Mouse (Mus musculus) adrenal gland, postnatal 10 days (tissue): Measurements from ENCODE around the gene Zcchc4. TPM values are rescaled to one million over a fixed set of nuclear protein-coding genes. Genes with fewer than 3 reads are reported as not detected.
A peak's percentile ranks its signal among the peaks of the same experiment; 100 is the strongest.

ENCODE experiments used
- DNase-seq: peaks from one replicate; pipeline ENCODE4 v3.0.0; 2021; ENCODE audit warnings: mixed read lengths
- total RNA-seq, 2 experiments: library from RNA; stranded (reverse); gene quantifications; 2 replicates each; pipeline ENCODE4 v1.2.3; 2021

Gene Zcchc4
- total RNA-seq, 2 experiments from 2014 or later = 8.8 to 13.4 TPM

GRCm38 (mm10) chr5:52794109-52794508, 18.9 kb downstream of the Zcchc4 start:
- no peak for DNase-seq

DNA sequence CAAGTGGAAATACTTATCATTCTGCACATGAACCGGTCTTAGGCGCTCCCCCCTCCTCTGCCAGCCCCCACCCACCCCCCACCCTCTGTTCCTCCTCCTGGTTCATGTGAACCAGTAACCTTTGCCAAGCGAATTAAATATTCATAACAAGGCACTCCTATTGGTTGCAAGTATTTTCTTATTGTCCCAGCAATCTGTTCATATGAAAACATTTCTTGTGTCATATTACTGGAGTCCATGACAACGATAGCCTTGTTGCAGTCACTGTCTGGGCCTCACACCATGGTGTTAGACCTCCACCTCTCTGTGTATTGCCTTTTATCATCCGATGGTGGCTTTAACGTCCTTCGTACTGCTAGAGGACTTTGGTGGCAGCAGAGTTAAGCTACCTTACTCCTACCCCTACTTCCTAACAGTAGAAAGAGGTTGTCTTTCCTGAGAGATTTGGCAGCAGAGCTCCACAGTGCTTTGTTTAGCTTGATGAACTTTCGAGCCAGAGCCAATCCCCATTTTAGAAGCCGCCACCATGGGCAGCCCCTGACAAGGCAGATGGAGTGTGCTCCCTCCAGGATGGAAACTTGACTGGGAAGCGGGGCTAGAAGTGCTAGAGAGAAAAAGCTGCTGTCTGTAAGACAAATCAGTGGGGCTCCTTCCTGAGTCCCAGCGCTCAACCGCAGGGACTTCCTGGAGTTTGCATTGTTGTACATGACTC, 24.2 kb downstream of the Zcchc4 start:
- no peak for DNase-seq

DNA sequence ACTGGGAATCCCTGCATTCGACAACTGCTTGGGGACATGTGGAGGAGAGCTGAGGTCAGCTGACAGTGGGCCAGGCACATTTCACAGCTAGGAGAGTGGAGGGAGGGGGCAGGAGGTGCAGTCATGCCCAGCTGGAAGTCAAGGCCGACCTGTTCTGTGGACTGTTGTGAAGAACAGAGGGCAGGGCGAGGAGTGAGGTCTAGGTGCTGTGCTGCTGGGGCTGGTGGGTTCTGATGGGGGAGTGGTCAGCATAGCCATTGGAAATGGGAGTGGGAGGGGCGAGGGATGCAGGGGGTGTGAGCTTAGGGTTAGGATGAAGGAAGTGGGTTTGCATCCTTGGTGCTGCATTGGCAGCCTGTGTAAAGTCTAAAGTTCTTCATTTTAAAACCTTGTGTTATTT, 30.6 kb downstream of the Zcchc4 start:
- no peak for DNase-seq

- no peak for DNase-seq
These were observed 31.1 kb downstream of the Zcchc4 start for GRCm38 (mm10) chr5:52806349-52806748.

- no peak for DNase-seq
These were observed 31.8 kb downstream of the Zcchc4 start for GRCm38 (mm10) chr5:52807030-52807429.

DNA sequence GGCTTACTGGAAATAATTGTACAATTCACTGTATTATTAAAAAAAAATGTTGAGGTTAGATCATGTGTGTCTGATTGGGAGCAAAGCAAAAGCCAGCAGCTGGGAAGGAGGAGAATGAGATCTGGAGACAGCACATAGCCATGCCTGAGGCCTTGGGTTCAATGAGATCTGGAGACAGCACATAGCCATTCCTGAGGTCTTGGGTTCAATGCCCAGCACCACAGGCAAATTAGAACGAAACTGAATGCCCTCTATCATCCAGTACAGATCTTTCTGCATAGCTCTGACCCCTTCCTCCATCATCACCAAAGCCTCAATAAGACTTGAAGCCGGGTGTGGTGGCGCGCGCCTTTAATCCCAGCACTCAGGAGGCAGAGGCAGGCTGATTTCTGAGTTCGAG, 35.2 kb downstream of the Zcchc4 start:
- DNase-seq = no peak

DNA sequence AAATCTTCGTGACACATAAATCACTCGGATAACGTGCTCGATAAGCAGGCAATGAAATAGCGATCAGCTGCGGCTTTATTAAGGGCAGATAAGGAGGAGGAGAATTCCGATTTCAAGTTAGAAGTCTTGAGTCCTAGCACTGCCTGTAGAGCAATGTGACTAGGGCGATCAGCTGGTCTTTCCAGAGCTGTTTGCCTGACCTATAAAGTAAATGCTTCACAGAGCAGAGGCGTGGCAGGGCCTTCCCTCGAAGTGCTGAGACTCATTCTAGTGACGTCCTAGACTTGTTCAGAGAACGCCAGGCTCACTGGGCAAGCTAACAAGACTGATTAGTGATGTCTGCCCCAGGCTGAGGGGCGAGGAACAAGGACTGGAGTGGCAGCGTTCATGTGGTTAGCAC, 35.8 kb downstream of the Zcchc4 start:
- no peak for DNase-seq

DNA sequence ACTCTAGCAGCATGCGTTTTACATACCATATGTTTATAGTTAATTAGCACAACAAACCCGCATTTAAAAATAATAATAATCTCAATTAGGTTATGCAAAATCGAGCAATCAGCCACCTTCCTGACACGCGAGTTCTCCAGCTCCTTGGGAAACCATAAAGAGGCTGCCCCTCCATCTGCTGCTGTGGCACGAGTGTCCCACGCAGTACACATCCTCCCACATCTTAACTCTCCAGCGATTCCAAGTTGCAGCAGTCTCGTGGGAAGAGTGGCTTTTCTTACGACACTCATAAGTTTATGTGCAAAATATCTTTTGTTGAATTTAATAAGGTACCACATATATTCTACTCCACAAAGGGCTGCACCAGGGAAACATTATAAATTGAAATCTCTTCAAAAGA, 37.2 kb downstream of the Zcchc4 start:
- DNase-seq = no peak

DNA sequence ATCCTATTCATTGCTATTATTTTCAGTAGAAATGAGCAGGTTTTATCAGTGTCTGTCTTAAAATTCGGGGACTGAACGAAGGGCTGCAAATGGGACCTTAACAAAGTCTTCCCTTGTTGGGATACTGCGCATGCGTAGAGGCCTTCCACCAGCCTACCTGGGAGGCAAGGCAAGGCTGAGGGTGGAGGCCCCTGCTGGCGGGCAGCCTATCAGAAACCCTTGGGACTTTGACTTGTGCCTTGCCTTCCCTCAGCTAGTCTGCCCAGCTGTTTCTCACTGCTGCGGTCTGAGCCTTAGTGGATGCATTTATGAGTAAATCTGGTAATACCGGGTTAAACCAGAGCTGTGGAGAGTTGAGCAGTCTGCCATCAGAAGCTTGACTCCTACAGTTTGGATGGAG, 38.1 kb downstream of the Zcchc4 start:
- no peak for DNase-seq

- peak; percentile 51 for DNase-seq
These were observed 43.5 kb downstream of the Zcchc4 start for GRCm38 (mm10) chr5:52818676-52819075.

DNA sequence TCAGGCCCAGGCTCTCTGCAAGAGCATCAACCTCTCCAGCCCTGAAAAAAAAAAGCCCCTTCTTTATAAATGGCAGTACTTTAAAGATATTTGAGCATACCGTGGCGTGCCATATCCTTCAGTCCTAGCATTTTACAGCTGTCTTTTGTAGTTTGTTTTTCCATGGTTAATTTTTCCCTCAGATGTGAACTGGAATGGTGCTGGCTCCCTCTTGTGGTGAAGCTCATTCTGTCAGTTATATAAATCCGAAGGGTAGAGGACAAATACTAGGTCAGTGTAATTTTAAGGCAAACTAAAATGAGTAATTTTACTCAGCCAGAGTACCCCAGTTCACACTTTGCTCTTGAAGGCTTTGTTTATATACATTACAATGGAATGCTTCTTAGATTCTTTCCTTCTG, 46.5 kb downstream of the Zcchc4 start:
- peak; percentile 66 for DNase-seq

- DNase-seq = no peak
These were observed 52.7 kb downstream of the Zcchc4 start for GRCm38 (mm10) chr5:52827923-52828322.

- peak; percentile 28 for DNase-seq
These were observed 57.8 kb downstream of the Zcchc4 start for GRCm38 (mm10) chr5:52833005-52833404.

- DNase-seq = peak; percentile 100
These were observed 58.6 kb downstream of the Zcchc4 start, which contains the start of gene Anapc4 for GRCm38 (mm10) chr5:52833761-52834274. Gene Anapc4, plus strand, starts transcription at chr5:52834012.

DNA sequence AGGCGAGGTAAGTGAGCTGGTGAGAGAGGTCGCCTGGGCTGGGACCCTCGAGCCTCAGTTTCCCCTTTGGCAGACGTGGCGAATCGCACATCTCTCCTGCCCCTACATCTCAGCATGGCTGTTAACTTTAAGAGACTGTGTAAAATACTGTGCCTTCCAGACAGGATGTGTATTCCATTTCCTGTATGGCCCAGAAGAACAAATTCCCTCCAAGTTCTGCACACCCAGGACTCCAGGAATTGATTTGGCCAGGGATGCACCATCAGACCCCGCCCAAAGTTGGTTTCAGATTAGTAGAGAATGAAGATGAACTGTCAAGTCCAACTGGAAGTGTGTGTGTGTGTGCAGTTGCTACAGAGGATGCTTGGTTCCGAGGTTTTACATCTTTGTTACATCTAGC, 59.2 kb downstream of the Zcchc4 start:
- no peak for DNase-seq

DNA sequence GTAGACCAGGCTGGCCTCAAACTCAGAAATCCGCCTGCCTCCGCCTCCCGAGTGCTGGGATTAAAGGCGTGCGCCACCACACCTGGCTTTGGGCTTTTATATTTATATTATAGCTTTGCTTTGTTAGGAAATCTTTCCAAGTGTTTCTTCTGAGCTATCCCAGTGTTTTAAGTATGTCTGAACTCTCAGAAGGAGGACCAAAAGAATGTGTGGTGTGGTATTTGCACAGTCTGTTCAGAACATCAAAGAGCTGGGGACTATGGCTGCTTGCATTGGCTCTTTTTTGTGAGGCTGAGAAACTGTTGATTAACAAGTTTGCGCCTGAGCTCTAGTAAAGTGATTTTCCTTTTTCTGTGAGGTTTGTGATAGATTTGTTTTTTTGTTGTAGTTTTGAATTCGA, 69.1 kb downstream of the Zcchc4 start:
- no peak for DNase-seq

DNA sequence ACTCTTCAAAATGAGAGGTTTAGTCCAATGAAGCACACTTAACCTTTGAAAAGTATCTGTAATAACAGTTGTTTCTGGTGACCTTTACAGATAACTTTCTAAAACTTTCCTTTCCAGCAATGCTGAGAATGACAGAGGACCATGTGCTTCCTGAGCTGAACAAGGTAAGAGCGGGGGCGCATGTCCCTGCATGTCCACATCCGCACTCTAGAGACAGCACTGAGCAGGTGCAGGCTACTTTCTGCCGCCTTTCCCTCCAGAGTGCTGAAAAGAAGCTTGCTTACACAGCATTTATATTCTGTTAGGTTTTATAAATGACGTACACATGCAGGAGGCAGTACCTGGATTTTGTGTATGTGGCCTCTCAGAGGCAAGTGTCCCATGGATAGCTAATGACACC, 80.5 kb downstream of the Zcchc4 start:
- no peak for DNase-seq

DNA sequence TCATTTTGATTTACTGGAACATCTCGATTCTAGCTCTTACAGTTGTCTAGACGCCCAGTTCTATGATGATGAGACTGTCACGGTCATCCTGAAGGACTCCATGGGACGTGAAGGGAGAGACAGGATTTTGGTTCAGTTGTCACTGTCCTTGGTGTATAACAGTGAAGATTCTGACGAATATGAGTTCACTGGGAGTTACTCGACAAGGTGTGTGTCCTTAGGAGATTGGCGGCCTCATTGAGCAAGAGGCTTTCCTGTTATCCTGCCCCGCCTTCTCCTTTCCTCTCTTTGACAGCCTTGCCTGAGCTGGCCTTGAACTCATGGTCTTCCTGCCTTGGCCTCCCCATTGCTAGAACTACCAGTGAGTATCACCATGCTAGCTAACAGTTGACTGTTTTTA, 89.2 kb downstream of the Zcchc4 start:
- DNase-seq = peak; percentile 34

DNA sequence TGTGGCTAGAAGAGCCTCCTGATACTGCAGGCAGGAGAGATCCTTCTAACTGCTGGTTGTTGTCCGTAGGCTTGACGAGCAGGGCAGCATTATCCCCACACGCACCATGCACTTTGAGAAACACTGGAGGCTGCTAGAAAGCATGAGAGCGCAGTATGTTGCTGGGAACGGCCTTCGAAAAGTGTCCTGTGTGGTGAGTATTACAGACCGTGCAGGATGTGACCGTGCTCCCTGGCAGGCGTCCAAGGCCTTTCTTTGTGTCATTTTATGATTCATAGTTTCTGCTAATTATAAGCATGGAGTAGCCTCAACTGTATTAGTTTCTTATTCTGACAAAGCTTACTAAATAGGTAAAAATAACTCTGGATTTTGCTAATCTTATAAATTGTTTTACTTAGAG, 90.6 kb downstream of the Zcchc4 start:
- DNase-seq = peak; percentile 91

DNA sequence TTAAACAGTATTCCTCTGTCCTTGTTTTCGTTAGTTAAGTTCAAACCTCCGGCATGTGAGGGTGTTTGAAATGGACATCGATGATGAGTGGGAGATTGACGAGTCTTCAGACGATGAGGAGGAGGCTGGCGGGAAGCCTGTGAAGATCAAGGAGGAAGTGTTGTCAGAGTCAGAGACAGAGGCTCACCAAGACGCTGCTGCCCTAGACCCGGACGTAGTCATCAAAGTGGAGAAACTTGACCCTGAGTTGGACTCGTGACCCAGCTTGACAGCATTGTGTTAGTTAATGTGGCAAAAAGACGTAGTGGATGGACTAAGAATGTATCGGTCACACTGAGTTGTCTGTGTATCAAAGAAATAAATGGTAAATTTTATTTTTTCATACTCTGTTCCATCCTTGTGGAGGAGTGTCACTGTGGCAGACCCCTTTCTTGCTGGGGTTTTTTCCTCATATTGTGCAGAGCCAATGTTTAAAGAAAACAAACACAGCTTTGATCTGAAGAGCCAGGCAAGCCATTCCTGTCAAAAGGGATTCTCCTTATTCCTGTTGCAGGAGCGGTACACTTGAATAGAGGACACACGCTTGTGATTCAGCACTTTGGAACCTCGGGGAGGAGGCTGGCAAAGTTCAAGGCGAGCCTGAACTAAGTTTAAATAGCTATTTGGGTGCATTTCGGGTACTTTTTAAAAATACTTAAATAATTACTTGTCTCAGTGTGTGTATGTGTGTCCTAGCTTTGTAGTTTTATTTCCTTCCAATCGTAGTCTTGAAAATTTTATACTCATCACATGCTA, 91.3 kb downstream of the Zcchc4 start:
- DNase-seq = peak; percentile 39

- DNase-seq = no peak
These were observed 93.9 kb downstream of the Zcchc4 start for GRCm38 (mm10) chr5:52868918-52869703.

- DNase-seq = no peak
These were observed 96.3 kb downstream of the Zcchc4 start for GRCm38 (mm10) chr5:52871461-52871860.

- DNase-seq = no peak
These were observed 96.8 kb downstream of the Zcchc4 start for GRCm38 (mm10) chr5:52871986-52872385.
